Comparison of ENCODE assay signal across 8 mouse cellular contexts in genomic region chr8:81014789-81015699, GRCm38 (mm10). TPM values are rescaled to one million over a fixed set of nuclear protein-coding genes. Genes with fewer than 3 reads are reported as not detected.
DNase-seq lines count a peak whose midpoint lies in the region; ATAC-seq and TF ChIP-seq lines count a peak whose summit lies in the region.

Usp38 (minus strand) TSS chr8:81014928.

- no peaks in the 10 kb centered on the region for H3K36me3 ChIP-seq in heart, embryonic 12.5 days
- no peaks in the 10 kb centered on the region for H3K36me3 ChIP-seq in kidney, postnatal 0 days (ENCODE audit: insufficient read depth, low read length)
- peaks cover 2% of the 10 kb centered on the region; the same call in 1 of the 2 replicates for H3K36me3 ChIP-seq in liver, embryonic 11.5 days (ENCODE audit: control insufficient read depth, insufficient read depth, low read length)
- no peaks in the 10 kb centered on the region for H3K36me3 ChIP-seq in stomach, embryonic 14.5 days (ENCODE audit: control insufficient read depth, insufficient read depth, low read length)

- peak within 1 kb of the TSS; percentile 89 for H3K4me3 ChIP-seq in heart, embryonic 12.5 days
- peak within 1 kb of the TSS; percentile 89 for H3K4me3 ChIP-seq in kidney, postnatal 0 days (replicated peaks; ENCODE audit: low read depth, low read length)
- H3K4me3 ChIP-seq in liver, embryonic 11.5 days (ENCODE audit: low read depth, low read length), result peak within 1 kb of the TSS; percentile 98
- peak within 1 kb of the TSS; percentile 96 for H3K4me3 ChIP-seq in stomach, embryonic 14.5 days (ENCODE audit: low read depth, low read length)

- peak within 1 kb of the TSS; percentile 93 for H3K9ac ChIP-seq in heart, embryonic 12.5 days
- peak within 1 kb of the TSS; percentile 89 for H3K9ac ChIP-seq in kidney, postnatal 0 days (ENCODE audit: low read depth, low read length)
- H3K9ac ChIP-seq in liver, embryonic 11.5 days (ENCODE audit: low read depth, low read length), result peak within 1 kb of the TSS; percentile 92
- H3K9ac ChIP-seq in stomach, embryonic 14.5 days (replicated peaks; ENCODE audit: low read depth, low read length), result peak within 1 kb of the TSS; percentile 84

- peak; percentile 93 for ATAC-seq in erythroid progenitor cell, adult 5-6 weeks (replicated peaks; ENCODE audit: low FRiP score, poor library complexity, severe bottlenecking)
- peak; percentile 98 for ATAC-seq in heart, embryonic 12.5 days (ENCODE audit: insufficient number of reproducible peaks, low FRiP score)
- peak; percentile 98 for ATAC-seq in kidney, postnatal 0 days (replicated peaks; ENCODE audit: low FRiP score, low read depth)
- peak; percentile 96 for ATAC-seq in liver, embryonic 11.5 days (replicated peaks; ENCODE audit: low FRiP score)
- peak; percentile 99 for ATAC-seq in stomach, embryonic 14.5 days (ENCODE audit: insufficient number of reproducible peaks, insufficient read depth, low FRiP score, low read depth)

- H3K27ac ChIP-seq in heart, embryonic 12.5 days (ENCODE audit: poor library complexity, severe bottlenecking), result peak within 1 kb of the TSS; percentile 94
- H3K27ac ChIP-seq in kidney, postnatal 0 days, result peak within 1 kb of the TSS; percentile 96
- H3K27ac ChIP-seq in liver, embryonic 11.5 days (ENCODE audit: low read depth, low read length), result peak within 1 kb of the TSS; percentile 91
- peak within 1 kb of the TSS; percentile 97 for H3K27ac ChIP-seq in stomach, embryonic 14.5 days (ENCODE audit: low read length)

- 3% methylated on average over 57 of the region's 57 CpGs for WGBS in heart, embryonic 12.5 days
- WGBS in kidney, postnatal 0 days, result 3% methylated on average over 57 of the region's 57 CpGs
- WGBS in liver, embryonic 11.5 days, result 4% methylated on average over 53 of the region's 57 CpGs
- WGBS in stomach, embryonic 14.5 days, result 2% methylated on average over 57 of the region's 57 CpGs

- H3K4me1 ChIP-seq in heart, embryonic 12.5 days (replicated peaks), result peaks cover 26% of the 10 kb centered on the region
- 0 out of 2 replicates have a peak, but pooled peaks cover 2% of the 10 kb centered on the region for H3K4me1 ChIP-seq in kidney, postnatal 0 days (replicated peaks; ENCODE audit: insufficient read depth, low read length)
- peaks cover 15% of the 10 kb centered on the region for H3K4me1 ChIP-seq in liver, embryonic 11.5 days (replicated peaks; ENCODE audit: control insufficient read depth, insufficient read depth, low read length)
- peaks cover 17% of the 10 kb centered on the region for H3K4me1 ChIP-seq in stomach, embryonic 14.5 days (ENCODE audit: control insufficient read depth, insufficient read depth, low read length)

- no peaks in the 10 kb centered on the region for H3K9me3 ChIP-seq in heart, embryonic 12.5 days (replicated peaks)
- no peaks in the 10 kb centered on the region for H3K9me3 ChIP-seq in kidney, postnatal 0 days (replicated peaks; ENCODE audit: low read length)
- H3K9me3 ChIP-seq in liver, embryonic 11.5 days (ENCODE audit: control insufficient read depth, low read length), result no peaks in the 10 kb centered on the region
- H3K9me3 ChIP-seq in stomach, embryonic 14.5 days (ENCODE audit: control insufficient read depth, low read depth, low read length), result no peaks in the 10 kb centered on the region

- H3K4me2 ChIP-seq in heart, embryonic 12.5 days, result peak within 1 kb of the TSS; percentile 98
- H3K4me2 ChIP-seq in kidney, postnatal 0 days (ENCODE audit: low read length), result peak within 1 kb of the TSS; percentile 96
- peak within 1 kb of the TSS; percentile 89 for H3K4me2 ChIP-seq in liver, embryonic 11.5 days
- peak within 1 kb of the TSS; percentile 89 for H3K4me2 ChIP-seq in stomach, embryonic 14.5 days (replicated peaks; ENCODE audit: low read depth, low read length)

- peak; percentile 99 for DNase-seq in CD4-positive helper T cell, adult 2 months (ENCODE audit: low read depth, low spot score)
- DNase-seq in brain, embryonic 18.5 days (ENCODE audit: low read depth, low spot score), result peak; percentile 97
- DNase-seq in kidney, postnatal 0 days (ENCODE audit: low spot score), result peak; percentile 100
- peak; percentile 99 for DNase-seq in liver, embryonic 11.5 days (ENCODE audit: low spot score)
- DNase-seq in naive thymus-derived CD4-positive, alpha-beta T cell, adult 2 months (ENCODE audit: low read depth), result peak; percentile 100

- TF ChIP-seq CTCF in kidney, postnatal 0 days (IDR thresholded peaks at IDR 0.05; ENCODE audit: low read depth), result no peak

- H3K27me3 ChIP-seq in heart, embryonic 12.5 days (replicated peaks), result no peaks in the 10 kb centered on the region
- H3K27me3 ChIP-seq in kidney, postnatal 0 days (ENCODE audit: insufficient read depth, low read length), result no peaks in the 10 kb centered on the region
- no peaks in the 10 kb centered on the region for H3K27me3 ChIP-seq in liver, embryonic 11.5 days (replicated peaks; ENCODE audit: control insufficient read depth, insufficient read depth, low read length)
- no peaks in the 10 kb centered on the region for H3K27me3 ChIP-seq in stomach, embryonic 14.5 days (ENCODE audit: control insufficient read depth, insufficient read depth, low read length)

RNA-seq across cellular contexts. Expression of gene Usp38, which starts in this region (rescaled TPM):
- total RNA-seq in erythroid progenitor cell, adult 5-6 weeks (2015; ENCODE audit: low replicate concordance), result 21.6 and 23.1 TPM in 2 replicates
- total RNA-seq in erythroid progenitor cell, adult 5-6 weeks (2017; ENCODE audit: low replicate concordance), result 15.7 and 16.7 TPM in 2 replicates
- polyA plus RNA-seq in heart, embryonic 12.5 days (2016; fragmentation: Nextera tagmentation; extraction: Ambion mirVana), result 21.5 and 22.4 TPM in 2 replicates
- 15.3 and 15.8 TPM in 2 replicates for polyA plus RNA-seq in kidney, postnatal 0 days (2015; fragmentation: Nextera tagmentation; extraction: Ambion mirVana)
- polyA plus RNA-seq in liver, embryonic 11.5 days (2014; fragmentation: Nextera tagmentation; extraction: Ambion mirVana), result 22.3 and 28.1 TPM in 2 replicates
- polyA plus RNA-seq in stomach, embryonic 14.5 days (2014; fragmentation: Nextera tagmentation; extraction: Ambion mirVana), result 21.2 and 22.8 TPM in 2 replicates

Comparison
In these comparisons a context has a peak if more than half of its experiments do, and no peak if none do; other contexts are left out.
1. Peak in every context shown above with its lines: DNase-seq, ATAC-seq, H3K4me3 ChIP-seq and H3K27ac ChIP-seq.